Mouse (Mus musculus): ENCODE data around the gene Gng2.
"Not testable (repeated sequence)": the region's sequence is repeated elsewhere in the genome, so short reads cannot be mapped to it uniquely, and the experiment has no call there.

Gng2 gene

GRCm38 (mm10) chr14:19938545-19938944, 38.9 kb downstream of the Gng2 start:
- in situ Hi-C loops (cut with MboI), result no loop called here

- in situ Hi-C loops (cut with MboI), result no loop called here
Measured at GRCm38 (mm10) chr14:19935084-19935483, 42.3 kb downstream of the Gng2 start.

- in situ Hi-C loops (cut with MboI), result no loop called here
Measured at GRCm38 (mm10) chr14:19933314-19933713, 44.1 kb downstream of the Gng2 start.

GRCm38 (mm10) chr14:19927879-19928278, 49.5 kb downstream of the Gng2 start:
- in situ Hi-C loops (cut with MboI), result no loop called here

GRCm38 (mm10) chr14:19927156-19927555, 50.3 kb downstream of the Gng2 start:
- in situ Hi-C loops (cut with MboI), result no loop called here

- in situ Hi-C loops (cut with MboI), result no loop called here
Measured at GRCm38 (mm10) chr14:19926312-19926711, 51.1 kb downstream of the Gng2 start.

- in situ Hi-C loops (cut with MboI), result no loop called here
Measured at GRCm38 (mm10) chr14:19925157-19925556, 52.3 kb downstream of the Gng2 start.

- in situ Hi-C loops (cut with MboI), result no loop called here
Measured at GRCm38 (mm10) chr14:19924086-19924485, 53.3 kb downstream of the Gng2 start.

GRCm38 (mm10) chr14:19920254-19920691, 57.2 kb downstream of the Gng2 start:
- in situ Hi-C loops (cut with MboI), result no loop called here

GRCm38 (mm10) chr14:19919789-19920188, 57.6 kb downstream of the Gng2 start:
- in situ Hi-C loops (cut with MboI), result no loop called here

- in situ Hi-C loops (cut with MboI), result no loop called here
Measured at GRCm38 (mm10) chr14:19917534-19917933, 59.9 kb downstream of the Gng2 start.

GRCm38 (mm10) chr14:19916315-19916714, 61.1 kb downstream of the Gng2 start:
- in situ Hi-C loops (cut with MboI), result no loop called here

GRCm38 (mm10) chr14:19912891-19913290, 64.5 kb downstream of the Gng2 start:
- in situ Hi-C loops (cut with MboI), result no loop called here

- in situ Hi-C loops (cut with MboI), result no loop called here
Measured at GRCm38 (mm10) chr14:19905615-19906014, 71.8 kb downstream of the Gng2 start.

- in situ Hi-C loops (cut with MboI), result no loop called here
Measured at GRCm38 (mm10) chr14:19904821-19905220, 72.6 kb downstream of the Gng2 start.

- in situ Hi-C loops (cut with MboI), result no loop called here
Measured at GRCm38 (mm10) chr14:19904031-19904430, 73.4 kb downstream of the Gng2 start.

- in situ Hi-C loops (cut with MboI), result no loop called here
Measured at GRCm38 (mm10) chr14:19900492-19900891, 76.9 kb downstream of the Gng2 start.

- in situ Hi-C loops (cut with MboI), result no loop called here
Measured at GRCm38 (mm10) chr14:19887569-19887968, 89.9 kb downstream of the Gng2 start.

GRCm38 (mm10) chr14:19884431-19884830, 93.0 kb downstream of the Gng2 start:
- in situ Hi-C loops (cut with MboI), result not testable (repeated sequence)

- in situ Hi-C loops (cut with MboI), result no loop called here
Measured at GRCm38 (mm10) chr14:19874201-19874807, 103.1 kb downstream of the Gng2 start.

- in situ Hi-C loops (cut with MboI), result no loop called here
Measured at GRCm38 (mm10) chr14:19867286-19867935, 110.0 kb downstream of the Gng2 start.

- in situ Hi-C loops (cut with MboI), result not testable (repeated sequence)
Measured at GRCm38 (mm10) chr14:19865121-19865520, 112.3 kb downstream of the Gng2 start.

GRCm38 (mm10) chr14:19861311-19862080, 115.9 kb downstream of the Gng2 start:
- in situ Hi-C loops (cut with MboI), result no loop called here
